Mouse (Mus musculus) kidney, embryonic 14.5 days (tissue): Measurements from ENCODE around the gene Efnb3. TPM values are rescaled to one million over a fixed set of nuclear protein-coding genes. Genes with fewer than 3 reads are reported as not detected.

Experiments used
- ATAC-seq: fragments of 200-750 bp; cut with Nextera tagmentation; 2 replicates; pipeline ENCODE4 v1.8.0; 2017; ENCODE audit warnings: moderate number of reproducible peaks, mild to moderate bottlenecking, moderate TSS enrichment, moderate library complexity; ENCODE audit not compliant: low FRiP score, low TSS enrichment
- H3K27ac ChIP-seq: fragments of 300-500 bp; sonication (generic); 2 replicates; pipeline ENCODE4 v1.5.1; 2014; ENCODE audit warnings: low read depth, mild to moderate bottlenecking, low read length, moderate library complexity, mixed read lengths
- H3K27me3 ChIP-seq: fragments of 300-500 bp; sonication (generic); 2 replicates; pipeline ENCODE4 v1.6.1; 2014; ENCODE audit warnings: mild to moderate bottlenecking, low read length; ENCODE audit not compliant: control insufficient read depth, insufficient read depth
- H3K36me3 ChIP-seq: fragments of 300-500 bp; sonication (generic); 2 replicates; pipeline ENCODE4 v1.6.1; 2014; ENCODE audit warnings: low read length, mixed read lengths; ENCODE audit not compliant: control insufficient read depth, insufficient read depth
- H3K4me1 ChIP-seq: fragments of 300-500 bp; sonication (generic); 2 replicates; pipeline ENCODE4 v1.6.1; 2014; ENCODE audit warnings: low read length, mixed read lengths; ENCODE audit not compliant: control insufficient read depth, insufficient read depth
- H3K4me2 ChIP-seq: fragments of 300-500 bp; sonication (generic); replicated peaks from 2 replicates; pipeline ENCODE4 v1.6.1; 2014; ENCODE audit warnings: low read depth, mild to moderate bottlenecking, low read length
- H3K4me3 ChIP-seq: fragments of 300-500 bp; sonication (generic); 2 replicates; pipeline ENCODE4 v1.5.1; 2014; ENCODE audit warnings: mild to moderate bottlenecking, low read length
- H3K9ac ChIP-seq: fragments of 300-500 bp; sonication (generic); 2 replicates; pipeline ENCODE4 v1.6.1; 2014; ENCODE audit warnings: low read depth, mild to moderate bottlenecking, low read length, moderate library complexity
- H3K9me3 ChIP-seq: fragments of 300-500 bp; sonication (generic); 2 replicates; pipeline ENCODE4 v1.6.1; 2016; ENCODE audit warnings: low read length; ENCODE audit not compliant: control insufficient read depth
- WGBS: fragments of 180-500 bp; shearing (Covaris S2); extraction: QIAGEN DNeasy Blood & Tissue Kit; methylation state at CpG from one replicate; pipeline ENCODE4 v1.1.7; 2014; 5-methylcytosine and 5-hydroxymethylcytosine counted together
- polyA plus RNA-seq: library from polyadenylated mRNA; unstranded; fragments of >200 nt; fragmentation: Nextera tagmentation; extraction: Ambion mirVana; gene quantifications from 2 replicates; pipeline ENCODE4 v1.2.1, GENCODE M21; 2014

Efnb3 gene
- polyA plus RNA-seq, 1 experiment from 2014 or later, result 3.9 TPM

GRCm38 (mm10) chr11:69589207-69589834 is 29.3 kb upstream of the Efnb3 start:
- H3K27me3 ChIP-seq, result no peaks in the 10 kb centered on the region
- H3K4me3 ChIP-seq, result no peak overlapping the region
- WGBS, result 92% methylated on average over 22 of the region's 22 CpGs
- H3K36me3 ChIP-seq, result peaks cover 72% of the 10 kb centered on the region
- no peaks in the 10 kb centered on the region for H3K9me3 ChIP-seq
- no peak overlapping the region for H3K4me2 ChIP-seq
- H3K9ac ChIP-seq, result no peak overlapping the region
- no peak overlapping the region for H3K27ac ChIP-seq
- ATAC-seq, result no peak
- no peaks in the 10 kb centered on the region for H3K4me1 ChIP-seq

- H3K27me3 ChIP-seq, result no peaks in the 10 kb centered on the region
- H3K4me1 ChIP-seq, result peaks cover 11% of the 10 kb centered on the region
- no peak overlapping the region for H3K4me3 ChIP-seq
- no peak overlapping the region for H3K9ac ChIP-seq
- H3K9me3 ChIP-seq, result no peaks in the 10 kb centered on the region
- no peak overlapping the region for H3K4me2 ChIP-seq
- no peak overlapping the region for H3K27ac ChIP-seq
- H3K36me3 ChIP-seq, result peaks cover 54% of the 10 kb centered on the region
- ATAC-seq, result no peak
- 79% methylated on average over 7 of the region's 7 CpGs for WGBS
Observed at GRCm38 (mm10) chr11:69585718-69586325, 25.8 kb upstream of the Efnb3 start.

GRCm38 (mm10) chr11:69584937-69585336 is 24.9 kb upstream of the Efnb3 start:
- Histone ChIP-seq H3K4me2 (no peak overlapping the region), H3K4me1 (peaks cover 11% of the 10 kb centered on the region), H3K36me3 (peaks cover 46% of the 10 kb centered on the region), H3K4me3 (no peak overlapping the region), H3K27ac (no peak overlapping the region), H3K9me3 (no peaks in the 10 kb centered on the region), H3K27me3 (no peaks in the 10 kb centered on the region), H3K9ac (no peak overlapping the region)
- 97% methylated on average over 13 of the region's 13 CpGs for WGBS
- ATAC-seq, result no peak

- no peak for ATAC-seq
Observed at GRCm38 (mm10) chr11:69584008-69584407, 24.0 kb upstream of the Efnb3 start.

GRCm38 (mm10) chr11:69582230-69582805 is 22.3 kb upstream of the Efnb3 start:
- 63% methylated on average over 9 of the region's 9 CpGs for whole genome bisulfite sequencing
- Histone ChIP-seq H3K4me1 (peaks cover 23% of the 10 kb centered on the region), H3K9ac (peak overlapping the region; percentile 78; the same call in 1 of the 2 replicates), H3K36me3 (peaks cover 21% of the 10 kb centered on the region), H3K9me3 (no peaks in the 10 kb centered on the region), H3K27ac (no peak overlapping the region), H3K27me3 (no peaks in the 10 kb centered on the region), H3K4me3 (peak overlapping the region; percentile 83), H3K4me2 (peak overlapping the region; percentile 93)
- no peak for ATAC-seq

More at GRCm38 (mm10) chr11:69584008-69584407, 24.0 kb upstream of the Efnb3 start:
- Histone ChIP-seq H3K27ac (no peak overlapping the region), H3K9me3 (no peaks in the 10 kb centered on the region), H3K36me3 (peaks cover 36% of the 10 kb centered on the region), H3K4me3 (no peak overlapping the region), H3K27me3 (no peaks in the 10 kb centered on the region), H3K4me1 (peaks cover 11% of the 10 kb centered on the region), H3K4me2 (no peak overlapping the region), H3K9ac (no peak overlapping the region)
- 81% methylated on average over 7 of the region's 7 CpGs for WGBS

- no peak for ATAC-seq
- peaks cover 19% of the 10 kb centered on the region; the same call in 1 of the 2 replicates for H3K36me3 ChIP-seq
- WGBS, result 1% methylated on average over 8 of the region's 8 CpGs
- peaks cover 28% of the 10 kb centered on the region for H3K4me1 ChIP-seq
- no peaks in the 10 kb centered on the region for H3K27me3 ChIP-seq
- H3K9me3 ChIP-seq, result no peaks in the 10 kb centered on the region
- peak overlapping the region; percentile 83 for H3K4me3 ChIP-seq
- peak overlapping the region; percentile 78 for H3K9ac ChIP-seq
- peak overlapping the region; percentile 97 for H3K27ac ChIP-seq
- H3K4me2 ChIP-seq, result peak overlapping the region; percentile 93
Observed at GRCm38 (mm10) chr11:69581814-69582213, 21.8 kb upstream of the Efnb3 start.

GRCm38 (mm10) chr11:69581147-69581688 is 21.2 kb upstream of the Efnb3 start:
- Histone ChIP-seq H3K27me3 (no peaks in the 10 kb centered on the region), H3K27ac (peak overlapping the region; percentile 97), H3K4me1 (peaks cover 29% of the 10 kb centered on the region), H3K36me3 (peaks cover 18% of the 10 kb centered on the region; the same call in 1 of the 2 replicates), H3K9ac (peak overlapping the region; percentile 78), H3K4me3 (peak overlapping the region; percentile 83), H3K4me2 (peak overlapping the region; percentile 93), H3K9me3 (no peaks in the 10 kb centered on the region)
- peak; percentile 77 for ATAC-seq
- 0% methylated on average over 36 of the region's 36 CpGs for WGBS

- peak; percentile 16 for ATAC-seq
Observed at GRCm38 (mm10) chr11:69580572-69581146, 20.7 kb upstream of the Efnb3 start.

More at GRCm38 (mm10) chr11:69580572-69581146, 20.7 kb upstream of the Efnb3 start:
- Histone ChIP-seq H3K27me3 (no peaks in the 10 kb centered on the region), H3K9ac (peak overlapping the region; percentile 78), H3K9me3 (no peaks in the 10 kb centered on the region), H3K4me3 (peak overlapping the region; percentile 83), H3K4me2 (peak overlapping the region; percentile 93), H3K36me3 (peaks cover 21% of the 10 kb centered on the region; the same call in 1 of the 2 replicates), H3K4me1 (peaks cover 29% of the 10 kb centered on the region), H3K27ac (peak overlapping the region; percentile 97)
- 0% methylated on average over 25 of the region's 25 CpGs for WGBS
